8 mouse cellular contexts compared by ENCODE assay signal in genomic region chr7:112319419-112319818, GRCm38 (mm10).
DNase-seq lines count a peak whose midpoint lies in the region; ATAC-seq lines count a peak whose summit lies in the region.

No protein-coding gene starts in this region.

- H3K27ac ChIP-seq in heart, embryonic 12.5 days (ENCODE audit: poor library complexity, severe bottlenecking): peak overlapping the region; percentile 59; the same call in 1 of the 2 replicates
- H3K27ac ChIP-seq in heart, embryonic 15.5 days: peak overlapping the region; percentile 81
- no peak overlapping the region for H3K27ac ChIP-seq in hindbrain, embryonic 14.5 days

- no peak overlapping the region for H3K9ac ChIP-seq in heart, embryonic 12.5 days
- H3K9ac ChIP-seq in heart, embryonic 15.5 days: no peak overlapping the region
- no peak overlapping the region for H3K9ac ChIP-seq in hindbrain, embryonic 14.5 days

- no peak overlapping the region for H3K4me3 ChIP-seq in heart, embryonic 12.5 days
- H3K4me3 ChIP-seq in heart, embryonic 15.5 days: no peak overlapping the region
- no peak overlapping the region for H3K4me3 ChIP-seq in hindbrain, embryonic 14.5 days (replicated peaks; ENCODE audit: low read length)

- peaks cover 93% of the 10 kb centered on the region for H3K36me3 ChIP-seq in heart, embryonic 12.5 days
- H3K36me3 ChIP-seq in heart, embryonic 15.5 days: peaks cover 76% of the 10 kb centered on the region
- no peaks in the 10 kb centered on the region for H3K36me3 ChIP-seq in hindbrain, embryonic 14.5 days (replicated peaks; ENCODE audit: control insufficient read depth, insufficient read depth)

- H3K4me1 ChIP-seq in heart, embryonic 12.5 days (replicated peaks): peaks cover 51% of the 10 kb centered on the region
- H3K4me1 ChIP-seq in heart, embryonic 15.5 days (replicated peaks): peaks cover 50% of the 10 kb centered on the region
- no peaks in the 10 kb centered on the region; the same call in 1 of the 2 replicates for H3K4me1 ChIP-seq in hindbrain, embryonic 14.5 days (replicated peaks; ENCODE audit: control insufficient read depth, insufficient read depth, low read length)

- no peaks in the 10 kb centered on the region for H3K27me3 ChIP-seq in heart, embryonic 12.5 days (replicated peaks)
- H3K27me3 ChIP-seq in heart, embryonic 15.5 days: no peaks in the 10 kb centered on the region
- H3K27me3 ChIP-seq in hindbrain, embryonic 14.5 days (ENCODE audit: control insufficient read depth, insufficient read depth, low read length): no peaks in the 10 kb centered on the region

- ATAC-seq in heart, embryonic 12.5 days (ENCODE audit: insufficient number of reproducible peaks, low FRiP score): no peak
- no peak for ATAC-seq in heart, embryonic 15.5 days (replicated peaks; ENCODE audit: insufficient number of reproducible peaks, insufficient read depth, low FRiP score, low read depth)
- no peak for ATAC-seq in megakaryocyte-erythroid progenitor cell, adult 5-6 weeks (replicated peaks; ENCODE audit: low FRiP score, low TSS enrichment, poor library complexity, severe bottlenecking)
- ATAC-seq in hindbrain, embryonic 14.5 days (ENCODE audit: low FRiP score): no peak

- H3K4me2 ChIP-seq in heart, embryonic 12.5 days: no peak overlapping the region
- no peak overlapping the region for H3K4me2 ChIP-seq in heart, embryonic 15.5 days
- H3K4me2 ChIP-seq in hindbrain, embryonic 14.5 days (replicated peaks): no peak overlapping the region

- 74% methylated on average over 4 of the region's 4 CpGs for WGBS in heart, embryonic 12.5 days
- WGBS in heart, embryonic 15.5 days: 63% methylated on average over 4 of the region's 4 CpGs
- WGBS in hindbrain, embryonic 14.5 days: 67% methylated on average over 4 of the region's 4 CpGs

- DNase-seq in heart, adult 8-10 months (ENCODE audit: low spot score): no peak
- peak; percentile 62 for DNase-seq in testis, postnatal 10 days (ENCODE audit: low spot score)
- no peak for DNase-seq in testis, postnatal 14 days (ENCODE audit: low spot score)
- no peak for DNase-seq in spleen, postnatal 4 days (ENCODE audit: low spot score in 2 of 2)
- DNase-seq in hindbrain, embryonic 14.5 days (ENCODE audit: low spot score): no peak

- no peaks in the 10 kb centered on the region for H3K9me3 ChIP-seq in heart, embryonic 12.5 days (replicated peaks)
- H3K9me3 ChIP-seq in heart, embryonic 15.5 days (replicated peaks): no peaks in the 10 kb centered on the region
- H3K9me3 ChIP-seq in hindbrain, embryonic 14.5 days (ENCODE audit: control insufficient read depth, low read length): no peaks in the 10 kb centered on the region
